Mouse (Mus musculus): ENCODE results near the gene Rfx3. TPM values are rescaled to one million over a fixed set of nuclear protein-coding genes. Genes with fewer than 3 reads are reported as not detected.

The Rfx3 gene
- polyA plus RNA-seq, 1 experiment from 2014 or later: 8.4 TPM

- 95% methylated on average over 2 of the region's 2 CpGs for WGBS
- no peak for ATAC-seq (ENCODE audit: insufficient read depth, low FRiP score)
- Histone ChIP-seq H3K4me3 (replicated peaks; ENCODE audit: low read length) (no peak overlapping the region), H3K27me3 (ENCODE audit: control insufficient read depth, insufficient read depth, low read length) (no peaks in the 10 kb centered on the region), H3K9me3 (replicated peaks; ENCODE audit: control insufficient read depth, low read length) (no peaks in the 10 kb centered on the region), H3K27ac (ENCODE audit: low read length) (no peak overlapping the region), H3K4me2 (ENCODE audit: low read depth, low read length) (no peak overlapping the region), H3K4me1 (ENCODE audit: control insufficient read depth, insufficient read depth, low read length) (no peaks in the 10 kb centered on the region), H3K9ac (ENCODE audit: low read length) (no peak overlapping the region), H3K36me3 (ENCODE audit: control insufficient read depth, insufficient read depth, low read length) (no peaks in the 10 kb centered on the region)
Measured at GRCm38 (mm10) chr19:27931136-27931535, 79.8 kb downstream of the Rfx3 start.

GRCm38 (mm10) chr19:27926378-27926777, 84.6 kb downstream of the Rfx3 start:
- Histone ChIP-seq H3K9ac (ENCODE audit: low read length) (no peak overlapping the region), H3K4me3 (replicated peaks; ENCODE audit: low read length) (no peak overlapping the region), H3K4me1 (ENCODE audit: control insufficient read depth, insufficient read depth, low read length) (no peaks in the 10 kb centered on the region), H3K4me2 (ENCODE audit: low read depth, low read length) (no peak overlapping the region), H3K36me3 (ENCODE audit: control insufficient read depth, insufficient read depth, low read length) (no peaks in the 10 kb centered on the region), H3K9me3 (replicated peaks; ENCODE audit: control insufficient read depth, low read length) (no peaks in the 10 kb centered on the region), H3K27me3 (ENCODE audit: control insufficient read depth, insufficient read depth, low read length) (no peaks in the 10 kb centered on the region), H3K27ac (ENCODE audit: low read length) (no peak overlapping the region)
- WGBS: 64% methylated on average over 3 of the region's 3 CpGs
- no peak for ATAC-seq (ENCODE audit: insufficient read depth, low FRiP score)

- Histone ChIP-seq H3K36me3 (ENCODE audit: control insufficient read depth, insufficient read depth, low read length) (no peaks in the 10 kb centered on the region), H3K4me1 (ENCODE audit: control insufficient read depth, insufficient read depth, low read length) (no peaks in the 10 kb centered on the region), H3K27me3 (ENCODE audit: control insufficient read depth, insufficient read depth, low read length) (no peaks in the 10 kb centered on the region), H3K4me3 (replicated peaks; ENCODE audit: low read length) (no peak overlapping the region), H3K9ac (ENCODE audit: low read length) (no peak overlapping the region), H3K4me2 (ENCODE audit: low read depth, low read length) (no peak overlapping the region), H3K27ac (ENCODE audit: low read length) (no peak overlapping the region), H3K9me3 (replicated peaks; ENCODE audit: control insufficient read depth, low read length) (no peaks in the 10 kb centered on the region)
- ATAC-seq (ENCODE audit: insufficient read depth, low FRiP score): no peak
- WGBS: 59% methylated on average over 2 of the region's 2 CpGs
Measured at GRCm38 (mm10) chr19:27919040-27919439, 91.9 kb downstream of the Rfx3 start.

GRCm38 (mm10) chr19:27916446-27916845, 94.5 kb downstream of the Rfx3 start:
- no peak overlapping the region for H3K4me3 ChIP-seq (replicated peaks; ENCODE audit: low read length)
- no peak for ATAC-seq (ENCODE audit: insufficient read depth, low FRiP score)

GRCm38 (mm10) chr19:27906976-27907375, 104.0 kb downstream of the Rfx3 start:
- Histone ChIP-seq H3K27me3 (ENCODE audit: control insufficient read depth, insufficient read depth, low read length) (no peaks in the 10 kb centered on the region), H3K4me1 (ENCODE audit: control insufficient read depth, insufficient read depth, low read length) (no peaks in the 10 kb centered on the region), H3K4me3 (replicated peaks; ENCODE audit: low read length) (no peak overlapping the region), H3K4me2 (ENCODE audit: low read depth, low read length) (no peak overlapping the region), H3K9me3 (replicated peaks; ENCODE audit: control insufficient read depth, low read length) (no peaks in the 10 kb centered on the region), H3K9ac (ENCODE audit: low read length) (no peak overlapping the region), H3K36me3 (ENCODE audit: control insufficient read depth, insufficient read depth, low read length) (no peaks in the 10 kb centered on the region), H3K27ac (ENCODE audit: low read length) (no peak overlapping the region)
- ATAC-seq (ENCODE audit: insufficient read depth, low FRiP score): no peak
- WGBS: 40% methylated on average over 5 of the region's 5 CpGs

More at GRCm38 (mm10) chr19:27916446-27916845, 94.5 kb downstream of the Rfx3 start:
- Histone ChIP-seq H3K4me1 (ENCODE audit: control insufficient read depth, insufficient read depth, low read length) (no peaks in the 10 kb centered on the region), H3K4me2 (ENCODE audit: low read depth, low read length) (no peak overlapping the region), H3K9me3 (replicated peaks; ENCODE audit: control insufficient read depth, low read length) (no peaks in the 10 kb centered on the region), H3K9ac (ENCODE audit: low read length) (no peak overlapping the region), H3K27me3 (ENCODE audit: control insufficient read depth, insufficient read depth, low read length) (no peaks in the 10 kb centered on the region), H3K36me3 (ENCODE audit: control insufficient read depth, insufficient read depth, low read length) (no peaks in the 10 kb centered on the region), H3K27ac (ENCODE audit: low read length) (no peak overlapping the region)
- 70% methylated on average over 2 of the region's 2 CpGs for WGBS

GRCm38 (mm10) chr19:27905976-27906375, 105.0 kb downstream of the Rfx3 start:
- Histone ChIP-seq H3K27ac (ENCODE audit: low read length) (no peak overlapping the region), H3K4me2 (ENCODE audit: low read depth, low read length) (no peak overlapping the region), H3K9ac (ENCODE audit: low read length) (no peak overlapping the region), H3K4me3 (replicated peaks; ENCODE audit: low read length) (no peak overlapping the region), H3K36me3 (ENCODE audit: control insufficient read depth, insufficient read depth, low read length) (no peaks in the 10 kb centered on the region), H3K4me1 (ENCODE audit: control insufficient read depth, insufficient read depth, low read length) (no peaks in the 10 kb centered on the region), H3K9me3 (replicated peaks; ENCODE audit: control insufficient read depth, low read length) (no peaks in the 10 kb centered on the region), H3K27me3 (ENCODE audit: control insufficient read depth, insufficient read depth, low read length) (no peaks in the 10 kb centered on the region)
- ATAC-seq (ENCODE audit: insufficient read depth, low FRiP score): no peak
- WGBS: 90% methylated on average over 9 of the region's 9 CpGs

GRCm38 (mm10) chr19:27905172-27905571, 105.8 kb downstream of the Rfx3 start:
- 84% methylated on average over 1 of the region's 1 CpGs for WGBS
- Histone ChIP-seq H3K4me3 (replicated peaks; ENCODE audit: low read length) (no peak overlapping the region), H3K27ac (ENCODE audit: low read length) (no peak overlapping the region), H3K27me3 (ENCODE audit: control insufficient read depth, insufficient read depth, low read length) (no peaks in the 10 kb centered on the region), H3K9ac (ENCODE audit: low read length) (no peak overlapping the region), H3K9me3 (replicated peaks; ENCODE audit: control insufficient read depth, low read length) (no peaks in the 10 kb centered on the region), H3K36me3 (ENCODE audit: control insufficient read depth, insufficient read depth, low read length) (no peaks in the 10 kb centered on the region), H3K4me2 (ENCODE audit: low read depth, low read length) (no peak overlapping the region), H3K4me1 (ENCODE audit: control insufficient read depth, insufficient read depth, low read length) (no peaks in the 10 kb centered on the region)
- ATAC-seq (ENCODE audit: insufficient read depth, low FRiP score): no peak

- Histone ChIP-seq H3K36me3 (ENCODE audit: control insufficient read depth, insufficient read depth, low read length) (no peaks in the 10 kb centered on the region), H3K9ac (ENCODE audit: low read length) (no peak overlapping the region), H3K27me3 (ENCODE audit: control insufficient read depth, insufficient read depth, low read length) (no peaks in the 10 kb centered on the region), H3K27ac (ENCODE audit: low read length) (no peak overlapping the region), H3K9me3 (replicated peaks; ENCODE audit: control insufficient read depth, low read length) (no peaks in the 10 kb centered on the region), H3K4me1 (ENCODE audit: control insufficient read depth, insufficient read depth, low read length) (no peaks in the 10 kb centered on the region), H3K4me3 (replicated peaks; ENCODE audit: low read length) (no peak overlapping the region), H3K4me2 (ENCODE audit: low read depth, low read length) (no peak overlapping the region)
- ATAC-seq (ENCODE audit: insufficient read depth, low FRiP score): peak; percentile 80
- 45% methylated on average over 2 of the region's 2 CpGs for WGBS
Measured at GRCm38 (mm10) chr19:27904655-27905054, 106.3 kb downstream of the Rfx3 start.

GRCm38 (mm10) chr19:27904209-27904608, 106.8 kb downstream of the Rfx3 start:
- Histone ChIP-seq H3K9me3 (replicated peaks; ENCODE audit: control insufficient read depth, low read length) (no peaks in the 10 kb centered on the region), H3K27me3 (ENCODE audit: control insufficient read depth, insufficient read depth, low read length) (no peaks in the 10 kb centered on the region), H3K36me3 (ENCODE audit: control insufficient read depth, insufficient read depth, low read length) (no peaks in the 10 kb centered on the region), H3K9ac (ENCODE audit: low read length) (no peak overlapping the region), H3K4me2 (ENCODE audit: low read depth, low read length) (no peak overlapping the region), H3K4me1 (ENCODE audit: control insufficient read depth, insufficient read depth, low read length) (no peaks in the 10 kb centered on the region), H3K27ac (ENCODE audit: low read length) (no peak overlapping the region), H3K4me3 (replicated peaks; ENCODE audit: low read length) (no peak overlapping the region)
- no peak for ATAC-seq (ENCODE audit: insufficient read depth, low FRiP score)
- 57% methylated on average over 4 of the region's 4 CpGs for WGBS

GRCm38 (mm10) chr19:27902601-27903000, 108.4 kb downstream of the Rfx3 start:
- no peak for ATAC-seq (ENCODE audit: insufficient read depth, low FRiP score)
- 55% methylated on average over 9 of the region's 9 CpGs for WGBS

More at GRCm38 (mm10) chr19:27902601-27903000, 108.4 kb downstream of the Rfx3 start:
- no peak overlapping the region for H3K9ac ChIP-seq (ENCODE audit: low read length)
- H3K4me2 ChIP-seq (ENCODE audit: low read depth, low read length): no peak overlapping the region
- no peaks in the 10 kb centered on the region for H3K36me3 ChIP-seq (ENCODE audit: control insufficient read depth, insufficient read depth, low read length)
- H3K27me3 ChIP-seq (ENCODE audit: control insufficient read depth, insufficient read depth, low read length): no peaks in the 10 kb centered on the region
- H3K4me1 ChIP-seq (ENCODE audit: control insufficient read depth, insufficient read depth, low read length): no peaks in the 10 kb centered on the region
- H3K9me3 ChIP-seq (replicated peaks; ENCODE audit: control insufficient read depth, low read length): no peaks in the 10 kb centered on the region
- no peak overlapping the region for H3K27ac ChIP-seq (ENCODE audit: low read length)
- H3K4me3 ChIP-seq (replicated peaks; ENCODE audit: low read length): no peak overlapping the region

Measured in stomach, embryonic 16.5 days (tissue).